Mouse (Mus musculus) urinary bladder, adult 18-20 months (tissue): ENCODE data around the gene Hint2.
A peak's percentile ranks its signal among the peaks of the same experiment; 100 is the strongest.

Experiments
- DNase-seq, 2 experiments: peaks; one replicate each; pipeline ENCODE4 v3.0.0; 2022; ENCODE audit warnings: low spot score in 2 of 2, mixed read lengths in 2 of 2

The Hint2 gene

DNA sequence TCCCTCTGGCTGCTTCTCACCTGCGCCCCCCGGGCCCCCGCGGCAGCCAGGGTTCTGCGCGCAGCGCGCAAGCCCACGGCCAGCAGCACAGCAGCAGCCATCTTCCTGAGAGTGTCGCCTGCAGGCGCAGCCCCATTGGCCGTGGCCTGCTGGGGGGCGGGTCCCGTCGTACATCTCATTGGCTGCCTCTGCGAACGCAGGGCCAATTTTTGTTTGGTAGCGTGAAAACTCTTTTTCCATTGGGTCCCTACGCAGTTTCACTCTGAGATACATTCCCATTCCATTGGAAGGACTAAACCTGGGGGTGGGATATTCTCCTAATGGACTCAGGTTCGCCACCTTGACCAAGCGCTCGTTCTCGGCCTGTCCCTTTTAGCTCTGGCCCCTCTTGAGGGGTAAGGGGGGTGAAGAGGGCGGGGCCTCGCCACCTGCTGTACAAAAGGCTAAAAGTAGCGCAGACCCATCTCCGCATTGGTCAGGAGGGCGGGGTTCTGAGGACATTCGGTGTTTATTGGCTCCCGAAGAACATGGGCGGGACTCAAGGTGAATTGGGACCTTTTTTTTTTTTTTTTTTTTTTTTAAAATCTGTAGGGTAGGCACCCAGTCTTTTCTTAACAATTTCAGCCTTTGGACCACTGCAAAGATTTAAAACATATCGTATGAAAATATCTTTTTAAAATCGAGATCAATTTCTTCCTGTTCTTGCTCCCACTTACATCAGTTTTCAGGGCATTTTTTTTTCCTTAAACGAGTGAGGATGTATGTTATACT lies at the start of gene Hint2:
TSS of gene Hint2 (minus strand) at position 128 of the 771 bp plus-strand sequence.
- peak; percentile 87 to 90 for DNase-seq

DNA sequence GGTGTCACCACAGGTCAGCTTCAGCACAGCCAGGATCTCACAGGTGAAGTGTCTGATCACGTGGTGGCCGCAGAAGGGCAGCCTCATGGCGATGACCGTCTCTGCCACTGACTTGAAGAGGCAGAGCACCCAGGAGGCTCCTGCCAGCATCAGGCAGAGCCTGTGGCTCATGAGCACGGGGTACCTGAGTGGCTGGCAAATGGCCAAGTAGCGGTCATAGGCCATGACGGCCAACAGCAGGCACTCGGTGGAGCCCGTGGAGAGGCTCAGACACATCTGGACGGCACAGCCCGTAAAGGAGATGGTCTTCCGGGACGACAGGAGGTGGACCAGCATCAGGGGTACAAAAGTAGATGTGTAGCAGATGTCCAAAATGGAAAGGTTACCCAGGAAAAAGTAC lies 49.7 kb upstream of the Hint2 start:
- no peak for DNase-seq

- DNase-seq, result no peak
These were observed 47.6 kb upstream of the Hint2 start for GRCm38 (mm10) chr4:43703851-43704250.

DNA sequence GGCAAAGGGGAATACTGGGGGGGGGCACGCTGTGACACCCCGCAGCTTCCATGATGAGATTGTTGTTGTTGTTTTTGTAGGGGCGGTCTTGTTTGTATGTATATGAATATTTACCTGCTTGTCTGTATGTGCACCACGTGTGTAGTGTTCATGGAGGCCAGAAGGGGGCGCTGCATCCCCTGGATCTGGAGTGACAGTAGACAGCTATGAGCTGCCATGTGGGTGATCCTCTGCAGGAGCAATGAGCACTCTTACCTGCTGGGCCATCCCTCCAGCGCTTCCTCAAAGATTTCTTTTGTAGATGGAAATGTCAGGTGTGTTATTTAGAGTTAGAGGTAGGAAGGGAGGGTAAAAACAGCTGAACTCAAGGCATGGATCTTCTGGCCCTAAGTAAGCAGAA lies 47.2 kb upstream of the Hint2 start:
- no peak for DNase-seq

DNA sequence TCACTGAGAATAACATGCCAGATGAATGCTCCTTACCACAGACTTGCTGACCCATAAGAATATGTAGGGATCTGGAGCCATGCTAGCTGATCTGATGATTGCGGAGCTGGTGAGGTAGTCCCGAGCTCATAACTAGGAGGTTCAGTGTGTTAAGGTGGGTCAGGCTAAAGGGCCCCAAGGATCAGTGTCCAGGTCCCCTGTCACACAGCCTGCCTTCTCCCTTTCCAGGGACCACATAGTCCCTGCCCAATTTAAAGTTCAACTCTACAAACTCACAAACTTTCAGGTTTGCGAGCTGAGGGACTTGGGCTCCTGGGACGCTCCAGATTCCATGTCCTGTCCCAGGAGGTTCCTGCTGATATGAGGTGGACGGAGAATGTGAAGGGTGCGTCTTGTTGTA lies 44.4 kb upstream of the Hint2 start, which contains the start of gene Olfr70:
TSS of gene Olfr70 (minus strand) at position 101 of the 400 bp plus-strand sequence.
- no peak for DNase-seq

DNA sequence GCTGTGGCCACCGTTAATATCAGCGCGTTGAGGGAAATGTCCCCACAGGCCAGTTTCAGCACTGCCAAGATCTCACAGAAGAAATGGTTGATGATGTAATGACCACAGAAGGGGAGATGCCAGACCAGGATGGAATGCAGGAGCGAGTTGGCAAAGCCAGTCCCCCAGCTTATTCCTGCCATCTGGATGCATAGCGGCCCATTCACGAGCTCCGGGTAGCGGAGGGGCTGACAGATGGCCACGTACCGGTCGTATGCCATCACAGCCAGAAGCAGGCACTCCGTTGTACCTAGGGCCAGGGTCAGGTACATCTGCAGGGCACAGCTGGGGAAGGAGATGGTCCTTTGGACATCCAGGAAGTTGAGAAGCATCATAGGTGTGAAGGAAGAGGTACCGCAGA lies 40.3 kb upstream of the Hint2 start:
- no peak for DNase-seq

DNA sequence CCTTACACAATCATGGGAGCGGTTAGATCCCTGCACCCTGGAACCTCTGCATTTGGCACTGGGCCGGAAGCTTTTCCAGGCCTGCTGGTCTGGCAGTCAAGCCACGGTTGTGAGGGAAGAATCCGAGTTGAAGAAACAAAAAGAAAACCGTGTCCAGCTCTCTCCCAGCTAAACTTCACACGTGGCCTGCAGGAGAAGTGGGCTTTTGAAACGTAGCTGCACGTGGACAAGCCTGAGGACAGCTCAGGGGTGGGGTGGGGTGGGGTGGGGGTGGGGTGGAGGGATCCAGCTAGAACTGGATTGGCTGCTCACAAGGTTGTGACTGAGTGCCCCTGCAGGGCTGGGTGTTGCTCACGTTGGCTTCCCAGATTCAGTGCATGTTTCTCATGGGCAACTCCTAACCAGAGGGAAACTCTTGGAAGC lies 39.0 kb upstream of the Hint2 start:
- DNase-seq, result peak; percentile 22 to 68

DNA sequence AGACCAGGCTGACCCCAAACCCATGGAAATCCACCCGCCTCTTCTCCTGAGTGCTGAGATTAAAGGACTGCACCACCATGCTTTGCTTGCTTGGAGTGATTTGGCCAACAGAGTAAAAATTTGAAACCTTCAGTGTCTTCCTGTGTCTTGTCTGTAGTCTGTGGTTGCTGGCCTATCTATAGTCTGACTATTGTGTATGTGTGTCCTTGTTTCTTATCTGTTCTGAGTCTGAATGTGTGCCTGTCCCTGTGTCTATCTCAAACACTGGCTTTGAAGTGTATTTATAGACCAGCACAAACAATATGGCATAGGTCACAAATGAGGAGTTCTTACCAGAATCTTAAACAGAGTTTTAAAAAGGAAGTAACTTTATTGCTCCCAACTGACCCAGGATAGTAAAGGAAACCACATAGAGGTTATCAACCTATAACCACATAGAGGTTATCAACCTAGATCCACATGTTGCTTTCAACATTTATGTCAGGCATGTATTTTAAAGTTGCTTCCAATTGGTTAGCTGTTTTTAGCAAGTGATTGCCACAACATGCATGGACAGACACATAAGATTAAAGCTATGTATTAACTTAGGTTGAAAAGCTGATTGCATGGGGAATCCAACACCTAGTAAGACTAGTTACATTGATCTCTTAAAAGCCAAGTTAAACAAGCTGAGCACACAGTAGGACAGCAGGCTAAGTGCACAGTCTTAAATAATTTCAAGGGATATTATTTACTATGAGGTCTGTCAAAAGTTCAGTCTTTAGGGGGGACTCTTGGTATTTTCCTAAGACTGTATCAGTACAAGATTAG lies 38.4 kb upstream of the Hint2 start:
- no peak for DNase-seq

DNA sequence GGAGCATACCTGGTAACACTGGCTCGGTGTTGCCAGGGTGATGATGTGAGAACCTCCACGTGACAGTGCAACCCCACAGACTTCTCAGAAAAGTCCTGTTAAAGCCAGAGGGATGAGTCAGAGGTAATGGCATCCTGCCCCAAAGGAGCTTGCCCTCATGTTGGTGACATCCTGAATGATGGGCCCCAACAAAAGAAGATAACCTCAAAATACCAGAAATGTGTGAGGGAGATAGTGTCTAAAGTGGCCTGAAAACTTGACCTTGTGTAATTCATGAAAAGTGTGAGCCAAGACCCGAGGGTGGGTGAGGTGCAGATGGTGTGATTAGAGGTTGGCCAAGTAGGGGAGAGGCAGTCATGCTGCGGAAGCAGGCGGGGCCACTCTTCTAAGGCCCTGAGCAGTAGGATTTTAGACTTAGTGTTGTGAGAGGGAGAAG lies 37.6 kb upstream of the Hint2 start:
- peak; percentile 17 to 58 for DNase-seq

GRCm38 (mm10) chr4:43691026-43691425 lies 34.8 kb upstream of the Hint2 start:
- DNase-seq, result no peak

GRCm38 (mm10) chr4:43690021-43690420 lies 33.8 kb upstream of the Hint2 start:
- no peak for DNase-seq

DNA sequence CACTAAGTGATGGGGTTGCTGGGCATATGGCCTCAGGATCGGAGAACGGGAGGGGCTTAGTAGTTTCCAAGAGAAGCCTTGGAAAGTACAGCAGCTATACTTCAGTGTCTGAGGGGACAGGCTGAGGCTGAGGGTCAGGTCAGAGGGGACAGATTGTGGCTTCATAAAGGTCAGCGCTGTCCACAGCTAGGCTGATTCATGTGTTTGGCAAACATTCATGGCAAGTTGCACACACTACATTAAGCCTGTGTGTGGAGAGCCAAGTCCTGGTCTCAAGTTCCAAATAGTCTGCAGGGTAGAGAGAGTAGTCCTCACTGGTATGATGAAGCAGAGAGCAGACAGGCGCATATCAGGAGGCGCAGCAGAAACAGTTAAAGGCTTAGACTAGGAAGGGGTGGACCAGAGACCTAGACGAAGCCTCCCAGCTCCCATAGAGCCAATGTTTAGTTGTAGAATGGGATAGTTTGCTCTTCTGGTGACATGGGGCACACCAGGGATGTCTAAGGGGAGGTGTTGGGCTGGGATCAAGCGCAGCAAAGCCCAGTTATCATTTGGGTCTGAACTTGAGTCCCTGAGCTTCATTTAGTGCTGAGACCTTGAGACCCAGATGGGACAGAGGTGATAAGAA lies 23.3 kb upstream of the Hint2 start:
- DNase-seq, result no peak

DNA sequence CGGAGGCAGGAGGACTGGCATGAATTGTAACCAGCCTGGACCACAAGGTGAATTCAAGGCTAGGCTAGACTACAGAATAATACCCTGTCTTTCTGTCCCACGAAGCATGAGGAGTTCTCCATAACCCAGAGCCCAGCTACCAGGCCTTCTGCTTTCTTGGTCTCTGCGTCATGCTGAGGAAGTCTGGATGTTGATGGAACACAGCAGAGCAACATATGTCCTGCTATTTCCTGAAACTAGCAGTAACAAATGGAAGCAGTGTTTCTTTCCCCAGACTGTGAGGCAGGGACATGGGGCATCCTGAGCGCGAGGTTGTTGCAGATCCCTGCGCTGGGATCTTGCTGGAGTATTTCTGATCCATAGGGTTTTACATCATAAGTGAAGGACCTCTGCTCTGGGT lies 22.3 kb upstream of the Hint2 start:
- DNase-seq, result no peak

GRCm38 (mm10) chr4:43675608-43676007 lies 19.3 kb upstream of the Hint2 start:
- DNase-seq, result no peak

DNA sequence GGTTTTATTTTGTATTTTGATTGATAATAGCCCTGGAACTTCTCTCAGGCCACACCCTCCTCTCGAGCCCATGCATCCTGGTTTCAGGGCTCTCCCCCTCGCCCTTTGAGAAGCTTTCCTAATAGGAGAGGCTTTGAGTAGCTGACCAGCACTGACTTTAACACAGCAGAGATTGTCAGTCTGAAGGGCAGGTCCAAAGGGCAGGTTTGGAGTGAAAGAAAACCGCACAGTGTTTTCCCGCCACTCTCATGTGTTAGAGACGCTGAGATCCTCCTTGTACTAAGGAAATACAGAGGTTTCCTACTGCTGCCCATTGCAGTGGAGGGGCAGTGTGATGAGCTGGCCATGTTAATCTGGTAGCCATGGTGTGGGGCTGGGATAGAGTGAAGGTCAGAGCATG lies 18.7 kb upstream of the Hint2 start:
- DNase-seq, result no peak

DNA sequence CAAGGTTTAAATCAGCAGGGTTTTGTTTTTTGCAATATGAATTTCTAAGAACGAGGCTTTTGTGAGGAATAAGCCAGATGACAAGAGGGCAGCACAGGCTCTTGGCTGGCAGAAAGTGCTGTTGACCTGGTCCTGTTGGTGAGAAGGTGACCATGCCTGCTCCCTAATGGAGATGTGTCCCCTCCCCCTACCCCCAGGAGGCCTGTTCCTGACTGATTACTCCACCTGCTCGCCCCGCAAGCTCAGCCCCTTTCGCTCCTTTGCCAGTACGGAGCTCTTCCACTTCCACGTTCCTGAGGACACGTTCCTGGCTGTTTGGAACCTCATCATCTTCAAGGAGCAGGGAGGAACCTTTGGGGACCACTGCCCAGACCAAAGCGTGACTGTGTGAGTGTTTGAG lies 17.4 kb upstream of the Hint2 start:
- DNase-seq, result no peak

DNA sequence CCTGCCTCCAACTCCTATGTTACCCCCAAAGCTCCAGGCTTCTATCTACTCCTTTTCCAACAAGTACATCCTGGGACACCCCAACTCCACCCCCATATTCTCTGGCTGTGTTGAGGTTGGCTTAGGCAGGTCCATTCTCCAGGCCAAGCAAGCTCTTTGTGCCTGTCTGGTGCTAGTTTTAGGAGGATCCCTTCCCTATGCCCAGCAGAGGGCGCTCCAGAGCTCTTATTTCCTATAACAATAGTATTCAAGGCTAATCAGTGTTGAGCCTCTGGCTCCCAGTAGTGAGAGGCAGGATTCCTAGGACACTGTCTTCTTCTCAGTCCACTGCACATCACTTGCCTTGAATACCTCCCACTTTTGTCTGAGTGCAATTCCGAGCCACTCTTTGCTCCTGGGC lies 15.8 kb upstream of the Hint2 start:
- DNase-seq, result peak; percentile 76 to 86

DNA sequence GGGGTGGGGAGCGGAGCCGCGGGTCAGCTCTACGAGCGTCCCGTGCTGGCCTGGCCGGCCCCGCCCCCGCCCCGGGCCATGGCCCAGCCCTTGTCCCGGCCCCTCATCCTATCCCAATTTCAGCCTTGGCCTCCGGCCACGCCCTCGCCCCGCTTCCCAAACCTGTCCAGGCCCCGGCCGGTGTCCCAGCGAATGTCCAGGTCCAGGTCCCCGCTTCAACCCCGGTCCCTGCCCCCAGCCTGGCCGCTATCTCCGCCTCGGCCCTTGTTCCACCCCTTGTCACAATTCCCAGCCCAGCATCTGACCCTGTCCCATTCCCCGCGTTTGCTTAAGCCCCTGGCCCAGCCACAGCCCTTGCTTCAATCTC lies 13.1 kb upstream of the Hint2 start:
- peak in 1 of 2 experiments; percentile 57 for DNase-seq

DNA sequence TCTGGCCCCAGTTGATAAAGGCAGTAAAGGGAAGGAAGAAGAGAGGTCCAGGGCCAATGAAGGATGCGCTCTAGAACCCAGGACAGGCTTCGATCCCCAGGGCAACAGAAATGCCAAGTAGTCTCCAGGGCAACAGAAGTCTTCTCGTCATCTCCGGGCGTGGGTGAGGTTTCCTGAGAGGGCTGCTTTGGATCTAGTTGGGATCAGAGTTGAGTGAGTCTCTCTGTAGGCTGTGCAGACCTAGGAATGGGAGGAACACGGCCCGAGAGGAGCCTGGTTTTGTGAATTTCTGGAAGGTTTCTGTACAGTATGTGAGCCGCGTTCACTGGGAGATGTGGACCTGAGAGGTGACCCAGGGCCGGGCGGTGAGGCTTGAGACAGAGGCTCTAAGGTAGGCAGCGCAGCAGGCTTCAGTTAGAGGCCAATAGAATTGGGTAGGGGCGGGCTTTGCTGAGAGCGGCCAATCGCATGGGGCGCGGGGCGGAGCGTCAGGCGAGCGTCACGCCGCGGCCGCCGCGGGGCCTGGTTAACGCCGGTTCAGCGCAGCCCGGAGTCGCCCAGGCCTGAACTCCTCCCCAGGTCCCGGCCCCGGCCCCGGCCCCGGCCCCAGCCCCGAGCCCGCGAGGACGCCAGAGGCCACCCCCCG lies 12.6 kb upstream of the Hint2 start, which contains the start of the genes Tmem8b and Fam221b:
TSS of gene Tmem8b (plus strand) at position 190 of the 646 bp plus-strand sequence.
TSS of gene Fam221b (minus strand) at position 364 of the 646 bp plus-strand sequence.
- peak; percentile 83 to 91 for DNase-seq

DNA sequence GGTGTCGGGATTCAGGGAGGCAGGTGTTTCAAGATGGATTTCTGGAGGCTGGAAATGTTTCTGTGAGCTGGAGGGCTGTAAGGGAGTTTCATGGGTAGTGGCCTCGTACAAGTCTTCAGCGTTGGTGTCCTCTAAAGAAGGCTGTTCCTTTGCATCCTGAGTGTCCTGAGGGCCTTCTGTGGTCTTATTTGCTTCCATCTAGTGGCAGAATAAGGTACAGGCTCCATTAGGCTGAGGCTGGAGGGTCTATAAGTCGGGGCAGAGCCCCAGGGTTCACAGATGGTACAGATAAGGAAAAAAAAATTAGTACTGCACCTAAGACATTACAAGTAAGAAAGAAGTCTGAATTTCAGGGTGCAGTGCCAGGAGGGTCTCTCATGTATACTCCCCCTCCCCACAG lies 10.1 kb upstream of the Hint2 start:
- DNase-seq, result no peak

- no peak for DNase-seq
These were observed 880 bp upstream of the Hint2 start for GRCm38 (mm10) chr4:43657146-43657545.
